Mouse (Mus musculus): ENCODE data around the gene Smg7.

Gene Smg7

DNA sequence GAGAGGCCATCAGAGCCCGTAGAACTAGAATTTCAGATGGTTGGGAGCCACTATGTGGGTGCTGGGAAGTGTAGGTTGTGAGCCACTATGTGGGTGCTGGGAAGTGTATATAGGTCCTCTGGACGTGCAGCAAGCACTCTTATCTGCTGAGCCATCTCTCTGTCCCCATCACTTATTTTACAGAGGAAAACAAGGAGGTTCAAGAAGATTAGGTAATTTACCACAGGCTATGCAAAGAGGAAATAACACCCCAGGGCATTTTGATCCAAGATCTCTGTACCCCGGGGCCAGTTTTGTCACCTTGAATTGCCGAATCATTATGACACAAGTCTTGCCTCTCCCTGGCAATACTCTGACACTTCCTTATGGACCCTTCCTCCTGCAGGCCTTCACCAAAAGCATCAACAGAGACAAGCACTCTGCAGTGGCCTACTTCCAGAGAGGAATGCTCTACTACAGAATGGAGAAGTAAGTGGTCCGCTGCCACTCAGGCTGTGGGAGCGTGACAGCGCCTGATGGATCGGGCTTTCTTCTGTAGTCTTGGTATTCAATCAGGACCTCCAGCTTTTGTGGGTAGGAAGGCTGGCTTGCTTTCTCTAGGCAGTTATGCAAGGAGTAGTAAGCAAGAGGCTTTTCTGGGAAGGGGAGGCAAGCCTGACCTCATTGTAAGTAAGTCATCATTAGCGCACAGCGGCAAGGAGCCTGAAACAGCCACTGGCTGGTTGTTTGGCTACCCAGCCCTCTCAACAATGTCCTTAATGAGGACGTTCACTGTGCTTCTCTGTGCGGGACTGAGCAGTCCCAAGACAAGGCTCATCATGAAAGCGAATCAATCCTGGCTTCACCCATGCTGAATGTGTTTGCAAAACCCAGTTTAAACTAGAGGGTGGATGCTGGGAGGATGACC lies 91.7 kb downstream of the Smg7 start:
- intact Hi-C loops (cut with DNase I): no loop called here

- intact Hi-C loops (cut with DNase I): no loop called here
These were observed 92.7 kb downstream of the Smg7 start for GRCm38 (mm10) chr1:152809541-152810252.

- intact Hi-C loops (cut with DNase I): no loop called here
These were observed 94.1 kb downstream of the Smg7 start for GRCm38 (mm10) chr1:152808392-152808680.

DNA sequence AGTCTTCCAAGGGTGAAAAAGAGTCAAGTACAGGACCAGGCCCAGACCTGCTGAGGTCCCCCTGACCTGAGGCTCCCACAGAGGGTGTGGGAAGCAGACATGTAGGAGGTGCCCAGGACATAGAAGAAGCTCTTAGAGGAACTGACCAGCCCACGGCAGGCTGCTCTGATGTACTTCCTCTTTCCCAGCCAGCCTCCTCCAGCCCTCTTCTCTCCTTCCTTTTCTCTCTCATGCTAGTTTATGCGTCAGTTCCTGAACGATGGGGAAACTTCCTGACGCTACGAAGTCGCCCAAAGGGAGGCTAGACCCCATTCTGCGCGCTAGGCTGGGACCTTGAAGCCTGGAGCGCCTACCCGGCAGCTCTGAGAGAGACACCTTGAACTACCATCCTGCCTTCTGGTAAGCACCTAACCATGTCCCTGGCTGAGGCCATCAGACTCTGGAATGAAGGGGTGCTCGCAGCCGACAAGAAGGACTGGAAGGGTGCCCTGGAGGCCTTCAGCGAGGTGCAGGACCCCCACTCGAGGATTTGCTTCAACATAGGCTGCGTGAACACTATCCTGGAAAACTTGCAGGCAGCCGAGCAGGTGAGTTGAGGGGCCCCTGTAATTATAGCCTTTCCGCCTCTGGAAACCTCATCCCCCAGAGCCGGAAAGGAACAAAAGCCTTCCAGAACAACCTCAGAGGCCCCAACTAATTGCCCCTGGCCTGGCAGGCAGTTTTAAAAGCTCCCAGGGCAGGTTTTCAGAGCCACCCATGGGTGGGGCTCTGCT lies 94.6 kb downstream of the Smg7 start:
- intact Hi-C loops (cut with DNase I): no loop called here

DNA sequence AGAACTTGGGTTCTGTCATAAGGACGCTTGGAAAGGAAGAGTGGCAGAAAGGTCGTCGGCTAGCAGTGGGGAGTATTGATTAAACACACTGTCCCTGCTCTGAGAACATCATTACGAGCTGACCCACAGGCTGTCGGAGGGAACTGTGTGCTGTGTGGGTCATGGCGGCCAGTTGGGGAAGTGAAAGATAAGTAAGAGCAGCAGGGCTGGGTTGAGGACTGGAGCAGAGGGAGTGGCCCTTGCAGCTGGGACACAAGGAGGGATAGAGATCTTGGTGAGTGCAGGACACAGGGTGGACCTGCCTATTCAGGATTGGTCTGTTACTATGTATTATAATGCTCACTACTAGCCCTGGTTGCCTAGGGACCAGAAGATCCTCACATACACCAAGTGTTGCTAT lies 97.5 kb downstream of the Smg7 start:
- intact Hi-C loops (cut with DNase I): no loop called here

DNA sequence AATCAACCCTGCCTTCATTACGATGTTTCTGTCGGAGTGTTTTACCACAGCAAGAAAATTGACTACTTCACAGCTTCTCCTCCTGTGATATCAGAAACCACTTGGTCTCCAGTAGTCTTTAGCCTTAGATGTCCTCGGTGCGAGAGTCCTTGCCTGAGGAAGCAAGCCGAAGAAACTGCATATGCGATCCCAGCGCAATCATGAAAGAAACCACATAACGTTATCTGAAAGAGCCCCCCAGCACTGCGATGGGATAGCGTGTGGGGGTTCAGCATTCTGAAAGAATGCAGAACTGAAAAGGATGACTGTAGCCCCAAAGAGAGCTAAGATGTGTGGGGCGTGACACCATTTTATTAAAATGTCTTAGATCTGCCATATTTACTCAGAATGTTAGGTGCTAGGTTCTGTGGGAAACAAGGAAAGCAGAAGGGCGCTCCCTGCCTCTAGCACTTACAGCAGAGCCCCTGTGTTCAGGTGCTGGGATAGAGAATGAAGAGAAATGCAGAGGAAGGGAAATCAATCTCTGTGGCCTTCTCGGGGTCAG lies 101.7 kb downstream of the Smg7 start:
- intact Hi-C loops (cut with DNase I): no loop called here

GRCm38 (mm10) chr1:152799897-152800296 lies 102.5 kb downstream of the Smg7 start, which contains the start of gene Ncf2:
TSS of gene Ncf2 (plus strand) at chr1:152800194.
- intact Hi-C loops (cut with DNase I): no loop called here

- intact Hi-C loops (cut with DNase I): no loop called here
These were observed 104.3 kb downstream of the Smg7 start for GRCm38 (mm10) chr1:152798125-152798524.

- intact Hi-C loops (cut with DNase I): no loop called here
These were observed 105.7 kb downstream of the Smg7 start for GRCm38 (mm10) chr1:152796683-152797263.

DNA sequence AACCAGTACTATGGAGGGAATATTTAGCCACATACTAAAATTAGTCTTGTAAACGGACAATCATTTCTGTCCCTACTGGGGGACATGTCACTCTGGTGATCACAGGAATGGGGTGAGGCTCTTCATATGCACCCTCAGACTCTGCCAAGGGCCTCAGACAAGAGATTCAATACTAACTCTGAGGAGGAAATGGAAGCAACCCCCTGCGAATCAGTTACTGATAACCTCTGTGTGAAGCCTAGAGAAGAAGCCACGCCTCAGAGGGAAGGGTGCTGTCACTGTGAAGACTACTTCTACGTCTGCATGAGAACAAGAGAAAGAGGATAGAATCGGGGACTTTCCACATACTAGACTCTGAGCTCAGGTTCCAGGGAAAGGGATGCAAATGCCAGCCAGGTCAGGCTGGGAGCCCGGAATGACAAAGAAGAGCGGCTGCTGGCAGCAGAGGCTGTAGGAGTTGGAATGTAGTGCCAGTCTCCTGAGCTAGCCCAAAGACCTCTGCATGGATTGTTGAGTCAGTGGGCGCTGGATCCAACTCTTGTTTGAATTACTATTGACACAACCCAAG lies 106.7 kb downstream of the Smg7 start:
- intact Hi-C loops (cut with DNase I): no loop called here

DNA sequence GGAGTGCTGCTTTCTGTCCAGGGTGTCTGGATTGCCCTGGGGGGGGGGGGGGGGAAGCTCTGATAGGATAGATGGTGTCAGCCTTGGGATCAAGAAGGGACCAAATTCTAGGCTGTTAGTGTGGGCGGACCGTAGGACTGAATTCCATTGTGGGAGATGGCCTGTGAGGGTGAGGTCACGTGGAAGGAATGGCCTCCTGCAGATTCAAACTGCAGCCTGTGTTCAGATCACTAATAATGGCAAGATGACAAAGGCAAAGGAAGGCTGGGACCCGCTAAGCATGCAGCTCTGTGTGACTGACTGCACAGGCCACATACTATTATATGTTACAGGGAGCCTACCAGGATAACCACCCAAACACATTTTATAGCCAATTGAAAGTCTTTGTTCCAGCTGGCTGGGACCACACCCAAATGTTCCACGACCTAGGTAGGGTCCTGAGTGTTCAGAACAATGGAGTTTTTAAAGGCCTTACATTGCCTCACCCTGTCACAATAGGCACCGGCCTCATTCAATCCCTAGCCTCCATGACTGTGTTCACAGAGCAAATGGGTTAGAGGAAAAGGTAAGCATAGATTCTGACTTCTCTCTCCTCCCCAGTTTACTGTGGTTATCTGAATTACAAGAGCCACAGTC lies 108.8 kb downstream of the Smg7 start:
- intact Hi-C loops (cut with DNase I): loop anchor here (5.0 kb wide), 1 partner anchor 114 kb away; no protein-coding TSS in a partner anchor

DNA sequence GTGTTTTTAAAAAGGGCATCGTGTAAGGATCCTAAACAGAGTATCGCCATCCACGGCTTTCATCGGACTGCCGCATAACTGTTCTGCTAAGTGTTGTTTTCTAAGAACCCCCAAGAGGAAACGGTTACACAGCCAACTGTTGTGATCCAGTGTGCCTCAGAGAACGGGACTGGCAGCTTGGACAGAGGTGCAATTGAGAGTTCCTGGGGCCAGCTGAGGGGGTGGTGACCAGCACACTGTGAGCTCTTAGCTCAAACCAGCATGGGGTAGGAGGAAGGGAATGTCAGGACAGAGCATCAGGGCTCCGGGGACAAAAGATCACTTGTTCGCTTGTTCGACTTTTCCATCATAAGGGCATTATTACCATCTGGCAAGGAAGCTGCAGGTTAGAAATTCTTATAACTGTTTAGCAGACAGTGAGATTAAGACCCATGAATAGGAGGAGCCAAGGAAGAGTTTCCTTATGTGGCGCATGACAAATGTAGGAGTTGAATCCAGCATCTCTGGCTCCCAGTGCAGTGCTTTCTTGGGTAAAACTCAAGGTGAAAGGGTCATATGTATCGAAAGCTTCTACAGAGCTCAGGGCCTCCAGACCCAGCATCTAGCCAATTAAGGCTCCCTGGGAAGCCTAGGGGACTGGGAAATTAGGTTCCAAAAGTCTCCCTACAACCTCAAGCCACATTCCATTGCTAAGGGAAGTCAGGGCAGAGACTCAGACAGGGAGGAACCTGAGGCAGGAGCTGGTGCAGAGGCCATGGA lies 109.5 kb downstream of the Smg7 start:
- intact Hi-C loops (cut with DNase I): loop anchor here (5.0 kb wide), 1 partner anchor 114 kb away; no protein-coding TSS in a partner anchor

- intact Hi-C loops (cut with DNase I): loop anchor here (5.0 kb wide), 1 partner anchor 116 kb away; no protein-coding TSS in a partner anchor
These were observed 111.2 kb downstream of the Smg7 start for GRCm38 (mm10) chr1:152791269-152791668.

- intact Hi-C loops (cut with DNase I): loop anchor here (5.0 kb wide), 1 partner anchor 116 kb away; no protein-coding TSS in a partner anchor
These were observed 111.6 kb downstream of the Smg7 start for GRCm38 (mm10) chr1:152790821-152791220.

- intact Hi-C loops (cut with DNase I): loop anchor here (5.0 kb wide), 1 partner anchor 117 kb away; no protein-coding TSS in a partner anchor
These were observed 112.2 kb downstream of the Smg7 start for GRCm38 (mm10) chr1:152790254-152790653.

GRCm38 (mm10) chr1:152788121-152788660 lies 114.3 kb downstream of the Smg7 start:
- intact Hi-C loops (cut with DNase I): no loop called here
